Mouse (Mus musculus): ENCODE data around the gene Atp2b2. TPM values are rescaled to one million over a fixed set of nuclear protein-coding genes. Genes with fewer than 3 reads are reported as not detected.
A peak's percentile ranks its signal among the peaks of the same experiment; 100 is the strongest.

Gene Atp2b2
- 0.55 TPM in 2 replicates for polyA plus RNA-seq (2012; rRNA removed)
- polyA plus RNA-seq (2014; fragmentation: Nextera tagmentation; extraction: Ambion mirVana): 0.90 and 0.91 TPM in 2 replicates

DNA sequence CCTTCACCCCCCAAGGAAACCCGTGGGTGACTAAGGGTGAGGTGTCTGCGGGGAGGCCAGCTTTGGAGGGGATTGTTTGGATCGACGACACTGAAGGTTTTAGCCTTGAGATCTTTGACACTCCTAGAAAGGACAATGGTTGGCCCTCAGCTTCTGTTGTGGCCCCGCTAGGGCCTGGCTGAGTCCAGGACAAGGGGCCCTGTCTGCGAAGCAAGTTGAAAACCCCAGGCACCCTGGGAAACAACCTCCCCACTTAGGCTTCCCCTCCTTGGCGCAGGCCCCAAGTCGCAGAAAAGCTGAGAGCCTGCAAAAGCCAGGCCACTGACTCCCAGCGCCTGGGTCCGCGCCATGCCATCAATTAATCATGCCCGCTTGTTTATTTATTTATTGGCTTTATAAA is at the start of gene Atp2b2:
Atp2b2 (minus strand) TSS at position 282 of the 400 bp plus-strand sequence.
- WGBS (ENCODE audit: insufficient replicate concordance): 24% methylated on average over 12 of the region's 12 CpGs
- no peak for TF ChIP-seq EP300 (IDR thresholded peaks at IDR 0.05; ENCODE audit: low read depth)
- TF ChIP-seq CTCF (IDR thresholded peaks at IDR 0.05; ENCODE audit: low read depth): no peak
- no peak within 1 kb of the TSS for H3K9ac ChIP-seq (replicated peaks)
- H3K27me3 ChIP-seq (ENCODE audit: control insufficient read depth, insufficient read depth, low read length): peaks cover 21% of the 10 kb centered on the region
- H3K4me3 ChIP-seq (ENCODE audit: insufficient read depth in 1 of 2, low read depth in 2 of 2, low read length in 2 of 2): no peak within 1 kb of the TSS
- H3K4me2 ChIP-seq (ENCODE audit: low read depth): no peak within 1 kb of the TSS
- H3K36me3 ChIP-seq (replicated peaks; ENCODE audit: control insufficient read depth, insufficient read depth, low read depth): no peaks in the 10 kb centered on the region
- DNase-seq (ENCODE audit: low read depth in 3 of 3, low spot score in 3 of 3): no peak
- no peak within 1 kb of the TSS for H3K27ac ChIP-seq
- H3K9me3 ChIP-seq (ENCODE audit: control insufficient read depth, low read length): no peaks in the 10 kb centered on the region
- ATAC-seq (ENCODE audit: insufficient read depth): no peak
- H3K4me1 ChIP-seq (replicated peaks; ENCODE audit: control insufficient read depth in 2 of 2, insufficient read depth in 2 of 2, low read length in 1 of 2): no peaks in the 10 kb centered on the region

DNA sequence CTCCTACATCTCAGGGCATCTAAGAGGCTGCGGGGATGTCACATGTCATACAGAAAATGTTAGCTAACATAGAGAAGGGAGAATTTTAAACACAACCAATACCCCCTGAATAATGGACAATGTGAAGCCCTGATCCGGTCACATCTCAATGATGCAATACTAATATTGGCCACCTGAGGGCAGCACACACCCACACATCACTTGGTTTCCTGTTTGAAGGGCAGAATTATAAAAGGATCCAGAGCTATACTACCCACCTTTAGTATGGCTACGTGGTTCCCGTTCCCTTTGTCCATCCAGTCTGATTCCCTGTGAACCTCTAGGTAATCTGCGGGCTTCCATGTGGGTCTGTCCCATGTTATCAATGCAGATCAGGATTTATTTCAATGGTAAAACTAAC is 47.2 kb upstream of the Atp2b2 start:
- TF ChIP-seq CTCF (IDR thresholded peaks at IDR 0.05; ENCODE audit: low read depth) (peak; percentile 82), EP300 (IDR thresholded peaks at IDR 0.05; ENCODE audit: low read depth) (no peak)
- H3K4me3 ChIP-seq (ENCODE audit: insufficient read depth in 1 of 2, low read depth in 2 of 2, low read length in 2 of 2): no peak overlapping the region
- H3K9ac ChIP-seq (replicated peaks): no peak overlapping the region
- H3K27me3 ChIP-seq (ENCODE audit: control insufficient read depth, insufficient read depth, low read length): no peaks in the 10 kb centered on the region
- H3K9me3 ChIP-seq (ENCODE audit: control insufficient read depth, low read length): no peaks in the 10 kb centered on the region
- no peak overlapping the region for H3K27ac ChIP-seq
- H3K36me3 ChIP-seq (replicated peaks; ENCODE audit: control insufficient read depth, insufficient read depth, low read depth): no peaks in the 10 kb centered on the region
- ATAC-seq (ENCODE audit: insufficient read depth): no peak
- H3K4me2 ChIP-seq (ENCODE audit: low read depth): no peak overlapping the region
- peak in 1 of 3 experiments; percentile 10 for DNase-seq (ENCODE audit: low read depth in 3 of 3, low spot score in 3 of 3)
- 13% methylated on average over 5 of the region's 5 CpGs for WGBS (ENCODE audit: insufficient replicate concordance)
- H3K4me1 ChIP-seq (replicated peaks; ENCODE audit: control insufficient read depth in 2 of 2, insufficient read depth in 2 of 2, low read length in 1 of 2): no peaks in the 10 kb centered on the region

DNA sequence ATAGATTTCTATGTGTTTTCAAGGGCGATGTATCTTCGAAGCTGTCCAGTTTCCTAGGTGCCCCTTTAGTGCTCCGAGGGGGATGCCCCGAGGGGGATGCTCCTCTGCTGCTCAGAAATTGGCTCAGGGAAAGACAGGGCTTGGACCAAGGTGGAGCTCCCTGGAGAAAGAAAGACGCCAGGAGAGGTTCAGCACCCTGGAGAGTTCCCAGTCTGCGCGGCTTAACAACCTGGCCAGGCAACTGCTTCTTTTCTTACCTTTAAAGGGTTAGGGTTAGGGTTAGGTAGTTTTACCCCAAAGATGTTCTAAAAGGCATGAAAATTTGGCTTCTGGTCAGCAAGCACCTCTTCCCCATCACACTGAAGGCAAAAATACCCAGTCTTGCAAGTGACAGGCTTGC is 44.7 kb upstream of the Atp2b2 start:
- TF ChIP-seq CTCF (IDR thresholded peaks at IDR 0.05; ENCODE audit: low read depth) (no peak), EP300 (IDR thresholded peaks at IDR 0.05; ENCODE audit: low read depth) (no peak)

DNA sequence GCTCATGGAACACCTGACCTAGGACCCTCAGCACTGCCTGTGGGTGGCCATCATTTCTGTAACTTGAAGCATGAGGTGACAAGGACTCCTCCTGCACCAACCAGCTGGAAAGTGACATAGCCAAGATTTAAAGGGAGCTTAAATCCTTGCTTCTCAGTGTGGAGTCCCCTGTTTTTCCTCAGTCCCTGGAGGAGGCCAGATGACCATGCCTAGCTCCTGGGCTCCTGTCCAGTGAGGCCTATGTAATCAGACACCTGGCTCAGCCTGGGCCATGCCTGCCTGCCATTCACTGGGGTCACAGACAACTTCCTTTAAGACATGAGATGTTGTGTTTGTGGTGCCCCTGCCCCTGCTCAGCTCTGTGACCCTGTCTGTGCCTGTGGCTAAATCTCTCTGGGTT is 36.1 kb upstream of the Atp2b2 start:
- no peak for TF ChIP-seq CTCF (IDR thresholded peaks at IDR 0.05; ENCODE audit: low read depth)
- TF ChIP-seq EP300 (IDR thresholded peaks at IDR 0.05; ENCODE audit: low read depth): no peak
- Histone ChIP-seq H3K4me1 (replicated peaks; ENCODE audit: control insufficient read depth in 2 of 2, insufficient read depth in 2 of 2, low read length in 1 of 2) (no peaks in the 10 kb centered on the region), H3K4me3 (ENCODE audit: insufficient read depth in 1 of 2, low read depth in 2 of 2, low read length in 2 of 2) (no peak overlapping the region), H3K27ac (no peak overlapping the region), H3K27me3 (ENCODE audit: control insufficient read depth, insufficient read depth, low read length) (no peaks in the 10 kb centered on the region), H3K36me3 (replicated peaks; ENCODE audit: control insufficient read depth, insufficient read depth, low read depth) (no peaks in the 10 kb centered on the region), H3K9ac (replicated peaks) (no peak overlapping the region), H3K9me3 (ENCODE audit: control insufficient read depth, low read length) (no peaks in the 10 kb centered on the region), H3K4me2 (ENCODE audit: low read depth) (no peak overlapping the region)
- DNase-seq (ENCODE audit: low read depth in 3 of 3, low spot score in 3 of 3) (no peak), ATAC-seq (ENCODE audit: insufficient read depth) (no peak)

More for the DNA sequence above, 44.7 kb upstream of the Atp2b2 start:
- H3K27ac ChIP-seq: no peak overlapping the region
- no peak overlapping the region for H3K9ac ChIP-seq (replicated peaks)
- ATAC-seq (ENCODE audit: insufficient read depth): no peak
- DNase-seq (ENCODE audit: low read depth in 3 of 3, low spot score in 3 of 3): peak in 1 of 3 experiments; percentile 17
- H3K27me3 ChIP-seq (ENCODE audit: control insufficient read depth, insufficient read depth, low read length): no peaks in the 10 kb centered on the region
- H3K4me2 ChIP-seq (ENCODE audit: low read depth): no peak overlapping the region
- H3K4me1 ChIP-seq (replicated peaks; ENCODE audit: control insufficient read depth in 2 of 2, insufficient read depth in 2 of 2, low read length in 1 of 2): no peaks in the 10 kb centered on the region
- WGBS (ENCODE audit: insufficient replicate concordance): 23% methylated on average over 7 of the region's 7 CpGs
- no peak overlapping the region for H3K4me3 ChIP-seq (ENCODE audit: insufficient read depth in 1 of 2, low read depth in 2 of 2, low read length in 2 of 2)
- H3K9me3 ChIP-seq (ENCODE audit: control insufficient read depth, low read length): no peaks in the 10 kb centered on the region
- no peaks in the 10 kb centered on the region for H3K36me3 ChIP-seq (replicated peaks; ENCODE audit: control insufficient read depth, insufficient read depth, low read depth)

DNA sequence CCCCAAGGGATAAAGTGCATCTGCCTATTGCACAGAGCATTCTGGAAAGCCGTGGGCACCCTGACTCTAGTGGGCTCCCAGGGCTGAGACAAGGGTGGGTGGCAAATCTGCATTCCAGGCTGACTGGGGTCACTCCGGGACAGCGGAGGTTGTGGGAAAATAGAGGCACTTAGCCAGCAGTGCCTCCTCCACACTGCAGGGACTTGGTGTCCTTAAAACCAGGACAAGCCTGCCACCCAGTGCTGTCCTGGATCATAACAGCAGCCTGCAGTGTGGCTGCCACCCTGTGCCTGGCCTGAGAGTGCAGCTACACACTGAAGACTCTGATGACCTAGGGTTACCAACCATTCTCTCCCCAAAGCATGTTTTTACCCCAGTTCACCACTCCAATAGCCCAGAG is 34.1 kb upstream of the Atp2b2 start:
- no peak for DNase-seq (ENCODE audit: low read depth in 3 of 3, low spot score in 3 of 3)
- WGBS (ENCODE audit: insufficient replicate concordance): 63% methylated on average over 3 of the region's 3 CpGs
- H3K27ac ChIP-seq: no peak overlapping the region

More for the DNA sequence above, 34.1 kb upstream of the Atp2b2 start:
- Histone ChIP-seq H3K4me1 (replicated peaks; ENCODE audit: control insufficient read depth in 2 of 2, insufficient read depth in 2 of 2, low read length in 1 of 2) (no peaks in the 10 kb centered on the region), H3K9ac (replicated peaks) (no peak overlapping the region), H3K9me3 (ENCODE audit: control insufficient read depth, low read length) (no peaks in the 10 kb centered on the region), H3K4me3 (ENCODE audit: insufficient read depth in 1 of 2, low read depth in 2 of 2, low read length in 2 of 2) (no peak overlapping the region), H3K4me2 (ENCODE audit: low read depth) (no peak overlapping the region), H3K27me3 (ENCODE audit: control insufficient read depth, insufficient read depth, low read length) (no peaks in the 10 kb centered on the region), H3K36me3 (replicated peaks; ENCODE audit: control insufficient read depth, insufficient read depth, low read depth) (no peaks in the 10 kb centered on the region)
- ATAC-seq (ENCODE audit: insufficient read depth): no peak
- TF ChIP-seq CTCF (IDR thresholded peaks at IDR 0.05; ENCODE audit: low read depth) (peak; percentile 26; the same call in 1 of the 2 replicates), EP300 (IDR thresholded peaks at IDR 0.05; ENCODE audit: low read depth) (no peak)

Measured in liver, embryonic 14.5 days (tissue).